Mouse (Mus musculus) limb, embryonic 10.5 days (tissue): ENCODE results near the gene Ado. TPM values are rescaled to one million over a fixed set of nuclear protein-coding genes. Genes with fewer than 3 reads are reported as not detected.
A peak's percentile ranks its signal among the peaks of the same experiment; 100 is the strongest.

Source experiments
- DNase-seq: peaks from one replicate; pipeline ENCODE4 v3.0.0-alpha.2; 2017; ENCODE audit warnings: low spot score
- H3K27ac ChIP-seq: fragments of 300-500 bp; sonication (generic); 2 replicates; pipeline ENCODE4 v1.5.1; 2016; ENCODE audit warnings: mild to moderate bottlenecking
- H3K27me3 ChIP-seq: fragments of 300-500 bp; sonication (generic); 2 replicates; pipeline ENCODE4 v1.6.1; 2016; ENCODE audit warnings: low read depth, mild to moderate bottlenecking; ENCODE audit not compliant: poor library complexity, severe bottlenecking
- H3K36me3 ChIP-seq: fragments of 300-500 bp; sonication (generic); 2 replicates; pipeline ENCODE4 v1.6.1; 2016; ENCODE audit warnings: mild to moderate bottlenecking, moderate library complexity
- H3K4me1 ChIP-seq: fragments of 300-500 bp; sonication (generic); 2 replicates; pipeline ENCODE4 v1.6.1; 2016
- H3K4me3 ChIP-seq: fragments of 300-500 bp; sonication (generic); 2 replicates; pipeline ENCODE4 v1.5.1; 2016; ENCODE audit warnings: mild to moderate bottlenecking, moderate library complexity
- H3K9me3 ChIP-seq: fragments of 300-500 bp; sonication (generic); replicated peaks from 2 replicates; pipeline ENCODE4 v1.6.1; 2016; ENCODE audit warnings: mild to moderate bottlenecking
- WGBS: fragments of 180-500 bp; shearing (Covaris S2); methylation state at CpG from one replicate; pipeline ENCODE4 v1.1.7; 2016; 5-methylcytosine and 5-hydroxymethylcytosine counted together
- polyA plus RNA-seq: library from polyadenylated mRNA; unstranded; fragments of >200 nt; fragmentation: Nextera tagmentation; extraction: Ambion mirVana; gene quantifications from 2 replicates; pipeline ENCODE4 v1.2.1, GENCODE M21; 2016

Gene Ado
- 79.7 and 82.2 TPM in 2 replicates for polyA plus RNA-seq

DNA sequence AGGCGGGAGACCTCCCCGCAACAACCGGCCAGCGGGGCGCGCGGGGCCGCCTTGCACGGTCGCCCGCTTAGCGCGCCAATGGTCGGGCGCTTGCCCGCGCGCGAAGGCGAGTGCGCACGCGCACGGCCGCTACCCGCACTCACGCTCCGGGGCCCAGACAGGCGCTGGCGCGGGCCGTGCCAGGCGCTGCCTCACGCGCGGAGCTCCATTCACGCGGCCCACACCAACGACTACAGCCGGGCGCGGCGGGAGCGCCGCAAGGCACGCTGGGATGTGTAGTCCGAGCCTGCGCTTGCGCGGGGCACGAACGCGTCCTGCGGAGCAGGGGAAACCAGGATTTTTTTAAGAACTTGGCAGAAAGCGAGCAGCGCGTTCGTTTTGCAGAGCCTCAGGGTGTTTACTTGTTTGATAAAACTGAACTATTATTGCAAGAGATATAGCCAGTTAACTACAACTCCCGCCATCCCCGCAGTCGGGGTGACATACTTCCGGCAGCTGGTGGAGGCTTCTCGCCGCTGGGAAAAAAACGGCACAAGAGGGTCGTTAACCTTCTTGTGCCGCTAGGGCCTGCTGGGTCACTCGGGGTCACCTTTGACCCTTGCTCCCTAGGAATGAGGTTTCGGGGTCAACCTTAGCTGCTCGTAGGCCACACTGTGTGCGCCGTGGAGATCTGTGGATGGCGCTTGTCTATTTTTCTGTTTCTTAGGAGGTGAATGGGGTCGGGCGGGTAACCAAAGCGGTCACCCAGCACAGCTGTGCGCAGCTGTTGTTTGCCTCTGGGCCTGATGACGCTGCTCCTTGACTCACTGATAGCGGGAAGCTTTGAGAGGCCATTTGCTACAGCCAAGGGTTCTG is at the start of gene Ado:
TSS of gene Ado (minus strand) at position 79 of the 855 bp plus-strand sequence.
- no peaks in the 10 kb centered on the region for H3K9me3 ChIP-seq
- peak within 1 kb of the TSS; percentile 98 for H3K27ac ChIP-seq
- peaks cover 33% of the 10 kb centered on the region for H3K4me1 ChIP-seq
- DNase-seq = peak; percentile 90
- peak within 1 kb of the TSS; percentile 84 for H3K4me3 ChIP-seq
- H3K36me3 ChIP-seq = peaks cover 12% of the 10 kb centered on the region
- WGBS = under 1% methylated on average over 79 of the region's 79 CpGs
- H3K27me3 ChIP-seq = no peaks in the 10 kb centered on the region

DNA sequence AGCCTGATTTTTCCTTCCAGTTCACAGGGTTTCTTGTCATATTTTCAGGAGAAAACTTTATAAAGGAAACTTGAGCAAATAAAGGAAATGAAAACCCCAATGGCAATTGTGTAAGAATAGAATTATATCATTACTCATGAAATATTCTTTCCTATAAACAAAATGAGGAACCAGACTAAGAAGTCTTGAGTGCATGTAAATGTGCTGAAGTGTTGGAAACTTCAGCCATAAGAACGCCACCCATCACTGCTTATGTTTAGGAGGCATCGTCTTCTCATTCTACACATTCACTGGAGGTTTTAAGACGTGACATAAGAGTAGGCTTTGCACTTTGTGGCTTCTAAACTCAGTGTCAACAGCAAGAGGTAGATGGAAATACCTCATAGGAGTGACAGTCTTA is 46.5 kb upstream of the Ado start:
- no peaks in the 10 kb centered on the region for H3K9me3 ChIP-seq
- H3K4me1 ChIP-seq = no peaks in the 10 kb centered on the region
- H3K36me3 ChIP-seq = no peaks in the 10 kb centered on the region
- H3K4me3 ChIP-seq = no peak overlapping the region
- no peak for DNase-seq
- WGBS = 88% methylated on average over 3 of the region's 3 CpGs
- no peak overlapping the region for H3K27ac ChIP-seq
- no peaks in the 10 kb centered on the region for H3K27me3 ChIP-seq

DNA sequence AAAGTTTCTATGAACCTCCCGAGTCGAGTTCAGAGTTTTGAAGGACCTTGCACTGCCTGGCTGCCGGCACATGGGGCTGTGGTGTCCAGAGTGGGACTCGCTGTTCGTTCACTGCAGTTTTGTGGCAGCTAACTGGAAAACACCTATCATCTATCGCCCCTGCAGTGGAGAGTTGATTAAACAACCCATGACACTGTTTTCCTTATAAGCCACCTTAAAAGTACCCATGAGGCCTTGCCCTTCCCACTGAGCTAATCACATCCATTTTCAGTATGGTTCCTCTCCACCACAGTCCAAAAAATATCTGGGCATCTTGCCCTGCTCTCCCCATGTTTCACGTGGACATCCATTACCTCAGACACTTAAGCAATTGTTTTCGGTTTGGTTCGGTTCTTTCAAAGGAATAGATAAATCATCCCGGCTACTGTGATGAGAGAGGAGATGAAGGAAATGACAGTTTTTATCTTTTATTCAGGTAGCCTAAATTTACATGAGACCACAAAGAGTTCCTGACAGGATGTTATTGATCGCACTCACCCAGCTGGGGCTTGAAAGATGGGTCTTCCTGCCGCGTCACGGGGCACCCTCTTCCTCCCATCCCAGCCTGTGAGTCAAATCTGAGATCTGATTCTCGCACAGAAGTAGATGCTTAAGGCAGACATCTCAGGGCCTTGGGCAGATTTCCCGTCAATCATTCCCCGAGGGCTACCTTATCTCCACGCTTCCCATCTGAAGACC is 37.3 kb upstream of the Ado start:
- H3K27ac ChIP-seq = no peak overlapping the region
- H3K9me3 ChIP-seq = no peaks in the 10 kb centered on the region
- no peaks in the 10 kb centered on the region for H3K27me3 ChIP-seq
- no peak overlapping the region for H3K4me3 ChIP-seq
- no peaks in the 10 kb centered on the region for H3K36me3 ChIP-seq
- WGBS = 92% methylated on average over 18 of the region's 18 CpGs
- H3K4me1 ChIP-seq = no peaks in the 10 kb centered on the region
- DNase-seq = no peak

DNA sequence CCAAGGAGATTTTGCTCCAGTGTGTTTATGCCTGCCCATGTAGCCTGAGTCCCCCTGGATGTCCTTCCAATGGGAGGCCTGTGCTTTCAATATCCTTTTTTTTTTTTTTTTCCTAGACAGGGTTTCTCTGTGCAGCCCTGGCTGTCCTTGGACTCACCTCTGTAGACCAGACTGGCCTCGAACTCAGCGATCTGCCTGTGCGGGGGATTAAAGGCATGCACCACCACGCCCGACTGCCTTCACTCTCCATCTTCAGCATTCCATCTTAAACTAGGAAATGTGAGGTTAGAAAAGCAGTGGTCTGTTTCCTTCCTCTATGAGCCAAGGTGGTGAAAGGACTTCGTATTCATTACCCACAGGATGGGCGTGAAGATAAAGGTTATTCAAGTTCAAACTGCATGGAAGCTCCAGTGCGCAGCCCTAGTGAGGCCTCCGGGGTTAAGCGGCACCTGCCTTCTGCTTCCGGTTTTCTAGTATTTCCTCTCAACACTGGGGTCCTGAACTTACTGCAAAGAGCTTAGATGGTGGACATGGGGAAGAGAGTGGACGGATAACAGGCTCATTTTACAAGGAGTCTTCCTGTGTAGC is 33.0 kb upstream of the Ado start:
- H3K36me3 ChIP-seq = no peaks in the 10 kb centered on the region
- no peak for DNase-seq
- 83% methylated on average over 12 of the region's 12 CpGs for WGBS
- H3K27me3 ChIP-seq = no peaks in the 10 kb centered on the region
- H3K27ac ChIP-seq = no peak overlapping the region
- H3K4me3 ChIP-seq = no peak overlapping the region
- H3K4me1 ChIP-seq = no peaks in the 10 kb centered on the region
- H3K9me3 ChIP-seq = no peaks in the 10 kb centered on the region

DNA sequence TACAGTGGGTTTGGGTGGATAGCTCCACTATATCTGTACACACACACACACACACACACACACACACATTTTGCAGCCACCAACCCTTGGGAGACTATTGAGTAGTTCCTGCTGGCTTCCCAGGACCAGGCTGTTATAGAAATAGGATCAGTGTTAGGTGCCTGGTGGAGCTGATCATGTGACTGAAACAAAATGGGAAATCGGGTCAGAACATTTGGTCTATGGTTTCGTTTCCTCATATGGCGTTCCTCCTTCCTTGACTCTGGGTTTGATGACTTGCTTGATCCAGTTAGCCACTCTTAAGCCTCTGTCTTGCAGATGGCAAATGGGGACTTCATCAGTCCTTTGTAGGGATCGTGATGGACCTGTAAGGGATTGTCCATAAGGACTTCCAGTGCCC is 31.1 kb upstream of the Ado start:
- Histone ChIP-seq H3K4me3 (no peak overlapping the region), H3K4me1 (no peaks in the 10 kb centered on the region), H3K27ac (no peak overlapping the region), H3K27me3 (no peaks in the 10 kb centered on the region), H3K36me3 (no peaks in the 10 kb centered on the region), H3K9me3 (no peaks in the 10 kb centered on the region)
- no peak for DNase-seq
- WGBS = 90% methylated on average over 4 of the region's 4 CpGs

DNA sequence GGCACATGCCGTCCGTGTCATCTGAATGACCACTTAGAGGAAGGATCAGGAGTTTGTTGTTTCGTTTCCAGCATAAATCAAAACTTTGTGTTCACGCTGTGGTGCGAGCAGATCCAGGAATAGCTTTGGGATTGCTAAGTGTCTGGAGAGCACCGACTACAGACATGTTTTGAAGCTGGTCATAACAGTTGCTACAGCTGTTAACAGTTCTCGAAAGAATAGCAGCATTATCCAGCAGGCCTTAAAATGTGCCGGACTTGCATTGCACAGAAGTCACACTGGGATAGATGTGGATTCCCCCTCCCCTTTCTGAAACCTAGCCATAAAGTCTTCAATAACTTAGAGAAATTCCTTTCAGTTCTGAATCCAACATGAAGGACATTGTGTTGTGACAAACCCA is 24.6 kb upstream of the Ado start:
- WGBS = 88% methylated on average over 8 of the region's 8 CpGs
- DNase-seq = no peak
- Histone ChIP-seq H3K4me1 (peaks cover 8% of the 10 kb centered on the region; the same call in 1 of the 2 replicates), H3K27me3 (no peaks in the 10 kb centered on the region), H3K36me3 (no peaks in the 10 kb centered on the region), H3K9me3 (no peaks in the 10 kb centered on the region), H3K27ac (no peak overlapping the region), H3K4me3 (no peak overlapping the region)

DNA sequence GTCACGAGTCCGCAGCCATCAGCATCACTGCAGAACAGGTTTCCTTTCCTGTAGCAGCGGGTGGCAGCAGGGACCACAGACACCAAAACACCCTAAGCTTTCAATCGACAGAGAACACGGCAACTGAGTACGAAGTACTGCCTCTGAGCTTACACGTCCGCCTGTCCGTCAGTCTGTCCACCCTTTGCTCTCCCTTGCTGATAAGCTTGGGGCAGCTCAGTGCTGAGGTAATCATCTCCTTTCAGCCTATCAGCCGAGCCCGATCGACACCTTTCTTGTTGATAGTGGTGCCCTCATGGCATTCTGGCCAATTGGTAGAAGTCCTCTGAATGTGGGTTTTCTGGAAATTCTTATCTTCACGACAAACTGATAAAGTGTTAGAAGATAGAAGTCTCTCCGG is 22.7 kb upstream of the Ado start:
- no peak overlapping the region for H3K27ac ChIP-seq
- peaks cover 8% of the 10 kb centered on the region; the same call in 1 of the 2 replicates for H3K4me1 ChIP-seq
- H3K36me3 ChIP-seq = no peaks in the 10 kb centered on the region
- H3K4me3 ChIP-seq = no peak overlapping the region
- WGBS = 93% methylated on average over 14 of the region's 14 CpGs
- DNase-seq = no peak
- H3K9me3 ChIP-seq = no peaks in the 10 kb centered on the region
- H3K27me3 ChIP-seq = no peaks in the 10 kb centered on the region

DNA sequence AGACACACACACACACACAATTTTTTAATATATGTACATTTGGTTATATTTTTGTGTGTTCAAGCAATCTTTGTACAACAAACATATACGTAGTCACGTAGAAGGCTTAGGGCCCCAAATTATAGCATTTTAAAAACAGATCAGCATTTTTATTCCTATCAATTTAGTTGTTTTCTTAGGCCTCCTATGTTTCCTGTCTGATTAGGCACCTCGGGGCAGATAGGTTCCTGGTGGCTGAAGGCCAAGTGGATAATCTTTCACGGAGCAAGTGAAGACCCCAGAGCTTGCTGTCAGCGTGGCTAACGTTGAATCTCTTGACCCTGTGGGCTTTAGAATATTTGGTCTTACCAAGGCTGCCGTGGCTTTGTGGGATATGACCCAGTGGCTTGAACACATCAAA is 20.8 kb upstream of the Ado start:
- no peak overlapping the region for H3K4me3 ChIP-seq
- DNase-seq = no peak
- H3K36me3 ChIP-seq = no peaks in the 10 kb centered on the region
- no peaks in the 10 kb centered on the region for H3K9me3 ChIP-seq
- H3K27me3 ChIP-seq = no peaks in the 10 kb centered on the region
- whole genome bisulfite sequencing = 88% methylated on average over 7 of the region's 7 CpGs
- H3K4me1 ChIP-seq = peaks cover 8% of the 10 kb centered on the region; the same call in 1 of the 2 replicates
- H3K27ac ChIP-seq = no peak overlapping the region

DNA sequence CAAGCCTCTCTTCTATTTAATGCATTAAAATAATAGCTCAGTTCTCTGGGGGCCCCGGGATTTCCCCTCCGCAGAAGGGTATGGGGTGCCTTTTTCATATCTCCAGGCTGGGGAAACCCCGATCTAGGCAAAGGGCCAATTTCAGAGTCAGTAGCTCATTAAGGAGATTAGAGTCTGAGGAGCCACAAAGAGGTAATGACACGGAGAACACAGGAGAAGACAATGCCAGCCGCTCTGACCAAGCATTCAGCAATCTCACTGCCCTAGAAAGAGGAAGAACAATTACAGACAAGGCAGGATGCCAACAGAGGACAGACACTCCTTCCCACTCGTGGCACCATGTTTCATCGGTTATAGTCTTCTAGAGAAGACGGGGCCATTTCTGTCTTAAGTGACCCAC is 17.3 kb upstream of the Ado start:
- Histone ChIP-seq H3K27ac (no peak overlapping the region), H3K9me3 (no peaks in the 10 kb centered on the region), H3K4me3 (no peak overlapping the region), H3K36me3 (no peaks in the 10 kb centered on the region), H3K27me3 (no peaks in the 10 kb centered on the region), H3K4me1 (no peaks in the 10 kb centered on the region)
- DNase-seq = no peak
- WGBS = 87% methylated on average over 8 of the region's 8 CpGs

DNA sequence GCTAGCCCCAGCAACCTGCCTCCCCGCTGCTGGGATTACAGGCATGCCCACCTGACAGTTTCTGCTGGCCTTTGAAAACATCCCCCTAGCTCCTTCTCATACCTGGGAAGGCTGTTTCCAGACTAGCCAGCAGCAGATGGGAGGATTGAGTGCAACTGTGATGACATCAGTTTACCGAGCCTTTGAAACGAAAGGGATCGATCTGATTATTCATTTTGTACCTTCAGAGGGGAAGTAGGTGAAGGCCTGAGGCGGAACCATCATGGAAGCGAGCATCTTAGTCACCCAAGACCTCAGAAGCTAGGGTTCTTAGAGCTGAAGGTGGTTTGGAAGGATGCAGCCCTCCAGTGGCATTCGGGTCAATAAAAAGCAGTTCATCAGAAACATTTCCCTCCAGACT is 15.8 kb upstream of the Ado start:
- peaks cover 4% of the 10 kb centered on the region; the same call in 1 of the 2 replicates for H3K4me1 ChIP-seq
- H3K9me3 ChIP-seq = no peaks in the 10 kb centered on the region
- no peak overlapping the region for H3K4me3 ChIP-seq
- H3K36me3 ChIP-seq = no peaks in the 10 kb centered on the region
- 91% methylated on average over 7 of the region's 7 CpGs for WGBS
- no peak overlapping the region for H3K27ac ChIP-seq
- H3K27me3 ChIP-seq = no peaks in the 10 kb centered on the region
- no peak for DNase-seq

DNA sequence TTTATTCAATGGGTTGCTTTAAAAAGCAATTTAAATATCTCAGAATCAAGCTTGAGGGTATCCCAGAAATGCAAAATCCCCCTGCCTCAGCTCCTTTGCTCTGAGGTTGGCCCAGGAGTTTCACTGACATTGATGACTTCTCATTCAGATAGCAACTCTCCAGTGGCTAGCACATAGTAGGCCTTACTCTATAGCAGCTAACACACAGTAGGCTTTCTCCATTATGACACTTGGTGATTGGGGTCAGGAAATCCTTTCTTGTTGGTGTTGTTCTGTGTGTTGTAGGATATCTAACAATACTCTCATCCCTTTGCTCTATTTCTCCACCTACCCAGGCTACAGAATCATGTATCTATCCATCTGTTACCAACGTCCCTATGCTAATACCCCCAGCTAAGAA is 12.4 kb upstream of the Ado start:
- Histone ChIP-seq H3K9me3 (no peaks in the 10 kb centered on the region), H3K27ac (no peak overlapping the region), H3K27me3 (no peaks in the 10 kb centered on the region), H3K4me3 (no peak overlapping the region), H3K36me3 (no peaks in the 10 kb centered on the region), H3K4me1 (peaks cover 4% of the 10 kb centered on the region; the same call in 1 of the 2 replicates)
- no peak for DNase-seq
- 74% methylated on average over 1 of the region's 1 CpGs for WGBS

DNA sequence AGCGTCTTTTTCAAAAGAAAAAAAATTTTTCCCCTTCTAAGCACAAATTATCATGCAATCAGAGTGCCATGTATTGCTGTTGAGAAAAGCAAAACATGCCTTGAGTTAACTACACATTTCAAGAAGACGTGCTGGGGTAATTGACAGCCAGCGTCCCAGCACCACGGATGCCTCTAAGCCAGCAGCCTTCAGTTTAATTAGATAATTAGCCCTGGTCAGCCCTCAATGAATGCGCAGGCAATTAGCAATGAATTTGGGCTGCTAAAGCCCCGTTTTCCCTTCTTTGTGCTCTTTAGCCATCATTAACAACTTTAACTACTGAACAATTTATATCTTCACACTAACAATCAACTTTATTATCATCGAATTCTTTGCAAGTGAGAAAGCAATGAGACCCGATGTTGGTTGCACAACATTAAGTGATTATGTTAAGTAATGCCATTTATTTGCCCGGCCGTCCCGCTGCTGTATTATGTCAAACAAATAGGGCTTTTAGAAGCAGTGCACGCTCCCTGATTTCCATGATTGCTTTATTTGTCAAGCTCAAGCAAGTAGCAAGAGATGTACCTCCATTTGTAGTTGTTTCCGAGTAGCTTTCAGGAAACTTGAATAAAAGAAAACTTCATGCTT is 11.1 kb upstream of the Ado start:
- Histone ChIP-seq H3K4me1 (peaks cover 4% of the 10 kb centered on the region; the same call in 1 of the 2 replicates), H3K27ac (no peak overlapping the region), H3K27me3 (no peaks in the 10 kb centered on the region), H3K4me3 (no peak overlapping the region), H3K9me3 (no peaks in the 10 kb centered on the region), H3K36me3 (no peaks in the 10 kb centered on the region)
- 59% methylated on average over 13 of the region's 13 CpGs for WGBS
- DNase-seq = no peak
